Mouse (Mus musculus): ENCODE data around the gene Mccc2. TPM values are rescaled to one million over a fixed set of nuclear protein-coding genes. Genes with fewer than 3 reads are reported as not detected.

Gene Mccc2
- polyA plus RNA-seq, 1 experiment from 2014 or later = 36.5 TPM

- Histone ChIP-seq H3K4me1 (replicated peaks; ENCODE audit: control insufficient read depth, insufficient read depth, low read length) (no peaks in the 10 kb centered on the region), H3K27me3 (ENCODE audit: control insufficient read depth, insufficient read depth, low read length) (no peaks in the 10 kb centered on the region), H3K36me3 (ENCODE audit: control insufficient read depth, insufficient read depth, low read length) (no peaks in the 10 kb centered on the region), H3K4me2 (replicated peaks; ENCODE audit: low read depth, low read length) (no peak overlapping the region), H3K4me3 (ENCODE audit: low read depth, low read length) (no peak overlapping the region), H3K9ac (ENCODE audit: low read depth, low read length) (no peak overlapping the region), H3K27ac (ENCODE audit: low read depth, low read length) (no peak overlapping the region), H3K9me3 (ENCODE audit: control insufficient read depth, low read length) (no peaks in the 10 kb centered on the region)
- no peak for DNase-seq (ENCODE audit: low spot score)
- ATAC-seq (ENCODE audit: low FRiP score) = no peak
- 78% methylated on average over 6 of the region's 6 CpGs for WGBS
These were observed 83.9 kb downstream of the Mccc2 start for GRCm38 (mm10) chr13:99931502-99931901.

- Histone ChIP-seq H3K4me3 (ENCODE audit: low read depth, low read length) (no peak overlapping the region), H3K9ac (ENCODE audit: low read depth, low read length) (no peak overlapping the region), H3K9me3 (ENCODE audit: control insufficient read depth, low read length) (no peaks in the 10 kb centered on the region), H3K4me2 (replicated peaks; ENCODE audit: low read depth, low read length) (no peak overlapping the region), H3K27ac (ENCODE audit: low read depth, low read length) (no peak overlapping the region), H3K27me3 (ENCODE audit: control insufficient read depth, insufficient read depth, low read length) (no peaks in the 10 kb centered on the region), H3K4me1 (replicated peaks; ENCODE audit: control insufficient read depth, insufficient read depth, low read length) (0 out of 2 replicates have a peak, but pooled peaks cover 3% of the 10 kb centered on the region), H3K36me3 (ENCODE audit: control insufficient read depth, insufficient read depth, low read length) (no peaks in the 10 kb centered on the region)
- 47% methylated on average over 5 of the region's 5 CpGs for WGBS
- DNase-seq (ENCODE audit: low spot score) (peak; percentile 54), ATAC-seq (ENCODE audit: low FRiP score) (peak; percentile 81)
These were observed 89.2 kb downstream of the Mccc2 start for GRCm38 (mm10) chr13:99926249-99926648.

- Histone ChIP-seq H3K27ac (ENCODE audit: low read depth, low read length) (no peak overlapping the region), H3K27me3 (ENCODE audit: control insufficient read depth, insufficient read depth, low read length) (no peaks in the 10 kb centered on the region), H3K9ac (ENCODE audit: low read depth, low read length) (no peak overlapping the region), H3K9me3 (ENCODE audit: control insufficient read depth, low read length) (no peaks in the 10 kb centered on the region), H3K4me1 (replicated peaks; ENCODE audit: control insufficient read depth, insufficient read depth, low read length) (no peaks in the 10 kb centered on the region), H3K36me3 (ENCODE audit: control insufficient read depth, insufficient read depth, low read length) (no peaks in the 10 kb centered on the region), H3K4me3 (ENCODE audit: low read depth, low read length) (no peak overlapping the region), H3K4me2 (replicated peaks; ENCODE audit: low read depth, low read length) (no peak overlapping the region)
- no peak for ATAC-seq (ENCODE audit: low FRiP score)
- DNase-seq (ENCODE audit: low spot score) = no peak
- 74% methylated on average over 5 of the region's 5 CpGs for WGBS
These were observed 99.8 kb downstream of the Mccc2 start for GRCm38 (mm10) chr13:99915632-99916031.

- Histone ChIP-seq H3K27me3 (ENCODE audit: control insufficient read depth, insufficient read depth, low read length) (peaks cover 19% of the 10 kb centered on the region), H3K27ac (ENCODE audit: low read depth, low read length) (no peak within 1 kb of the TSS), H3K9me3 (ENCODE audit: control insufficient read depth, low read length) (no peaks in the 10 kb centered on the region), H3K9ac (ENCODE audit: low read depth, low read length) (peak within 1 kb of the TSS; percentile 50; the same call in 1 of the 2 replicates), H3K4me1 (replicated peaks; ENCODE audit: control insufficient read depth, insufficient read depth, low read length) (no peaks in the 10 kb centered on the region), H3K4me3 (ENCODE audit: low read depth, low read length) (peak within 1 kb of the TSS; percentile 40), H3K4me2 (replicated peaks; ENCODE audit: low read depth, low read length) (peak within 1 kb of the TSS; percentile 76), H3K36me3 (ENCODE audit: control insufficient read depth, insufficient read depth, low read length) (no peaks in the 10 kb centered on the region)
- no peak for DNase-seq (ENCODE audit: low spot score)
- WGBS = 41% methylated on average over 9 of the region's 9 CpGs
- ATAC-seq (ENCODE audit: low FRiP score) = peak; percentile 7; the same call in 1 of the 2 replicates
These were observed 114.5 kb downstream of the Mccc2 start, which contains the start of gene Cartpt for GRCm38 (mm10) chr13:99900965-99901364. Gene Cartpt (minus strand): TSS chr13:99901091.

- H3K9me3 ChIP-seq (ENCODE audit: control insufficient read depth, low read length) = no peaks in the 10 kb centered on the region
- no peaks in the 10 kb centered on the region for H3K36me3 ChIP-seq (ENCODE audit: control insufficient read depth, insufficient read depth, low read length)
- peak overlapping the region; percentile 40 for H3K4me3 ChIP-seq (ENCODE audit: low read depth, low read length)
- peak overlapping the region; percentile 50; the same call in 1 of the 2 replicates for H3K9ac ChIP-seq (ENCODE audit: low read depth, low read length)
- H3K4me1 ChIP-seq (replicated peaks; ENCODE audit: control insufficient read depth, insufficient read depth, low read length) = no peaks in the 10 kb centered on the region
- peak overlapping the region; percentile 76 for H3K4me2 ChIP-seq (replicated peaks; ENCODE audit: low read depth, low read length)
- ATAC-seq (ENCODE audit: low FRiP score) (peak; percentile 71), DNase-seq (ENCODE audit: low spot score) (peak; percentile 79)
- under 1% methylated on average over 30 of the region's 30 CpGs for WGBS
- H3K27ac ChIP-seq (ENCODE audit: low read depth, low read length) = no peak overlapping the region
- H3K27me3 ChIP-seq (ENCODE audit: control insufficient read depth, insufficient read depth, low read length) = peaks cover 19% of the 10 kb centered on the region
These were observed 114.9 kb downstream of the Mccc2 start for GRCm38 (mm10) chr13:99900557-99900892.

GRCm38 (mm10) chr13:99899670-99900556 is 115.5 kb downstream of the Mccc2 start:
- no peak for ATAC-seq (ENCODE audit: low FRiP score)
- H3K27me3 ChIP-seq (ENCODE audit: control insufficient read depth, insufficient read depth, low read length) = peaks cover 19% of the 10 kb centered on the region
- 7% methylated on average over 38 of the region's 38 CpGs for WGBS
- no peak overlapping the region for H3K27ac ChIP-seq (ENCODE audit: low read depth, low read length)
- no peaks in the 10 kb centered on the region for H3K4me1 ChIP-seq (replicated peaks; ENCODE audit: control insufficient read depth, insufficient read depth, low read length)
- H3K36me3 ChIP-seq (ENCODE audit: control insufficient read depth, insufficient read depth, low read length) = no peaks in the 10 kb centered on the region
- peak overlapping the region; percentile 76 for H3K4me2 ChIP-seq (replicated peaks; ENCODE audit: low read depth, low read length)
- peak overlapping the region; percentile 40 for H3K4me3 ChIP-seq (ENCODE audit: low read depth, low read length)
- DNase-seq (ENCODE audit: low spot score) = peak; percentile 37
- no peaks in the 10 kb centered on the region for H3K9me3 ChIP-seq (ENCODE audit: control insufficient read depth, low read length)
- H3K9ac ChIP-seq (ENCODE audit: low read depth, low read length) = peak overlapping the region; percentile 50; the same call in 1 of the 2 replicates

- DNase-seq (ENCODE audit: low spot score) (peak; percentile 18), ATAC-seq (ENCODE audit: low FRiP score) (no peak)
- Histone ChIP-seq H3K36me3 (ENCODE audit: control insufficient read depth, insufficient read depth, low read length) (no peaks in the 10 kb centered on the region), H3K27me3 (ENCODE audit: control insufficient read depth, insufficient read depth, low read length) (peaks cover 19% of the 10 kb centered on the region), H3K9ac (ENCODE audit: low read depth, low read length) (no peak overlapping the region), H3K4me3 (ENCODE audit: low read depth, low read length) (no peak overlapping the region), H3K4me2 (replicated peaks; ENCODE audit: low read depth, low read length) (no peak overlapping the region), H3K4me1 (replicated peaks; ENCODE audit: control insufficient read depth, insufficient read depth, low read length) (no peaks in the 10 kb centered on the region), H3K9me3 (ENCODE audit: control insufficient read depth, low read length) (no peaks in the 10 kb centered on the region), H3K27ac (ENCODE audit: low read depth, low read length) (no peak overlapping the region)
- WGBS = 24% methylated on average over 14 of the region's 14 CpGs
These were observed 116.6 kb downstream of the Mccc2 start for GRCm38 (mm10) chr13:99898816-99899215.
